Mouse (Mus musculus) heart, postnatal 4 days (tissue): ENCODE results near the gene Lrrc32. TPM values are rescaled to one million over a fixed set of nuclear protein-coding genes. Genes with fewer than 3 reads are reported as not detected.

Experiments used
- DNase-seq: peaks from one replicate; pipeline ENCODE4 v3.0.0; 2021
- total RNA-seq, 2 experiments: library from RNA; stranded (reverse); gene quantifications; 2 replicates each; pipeline ENCODE4 v1.2.3; 2021

Gene Lrrc32
- total RNA-seq, 2 experiments from 2014 or later: 17.3 to 18.6 TPM

GRCm38 (mm10) chr7:98510961-98511958 lies 22.2 kb downstream of the Lrrc32 start:
- DNase-seq: no peak

GRCm38 (mm10) chr7:98513251-98513650 lies 24.2 kb downstream of the Lrrc32 start:
- no peak for DNase-seq

- DNase-seq: peak; percentile 48
Observed at GRCm38 (mm10) chr7:98522576-98522975, 33.5 kb downstream of the Lrrc32 start.

GRCm38 (mm10) chr7:98523070-98523812 lies 34.2 kb downstream of the Lrrc32 start:
- DNase-seq: peak; percentile 63

GRCm38 (mm10) chr7:98523813-98524361 lies 34.8 kb downstream of the Lrrc32 start:
- DNase-seq: peak; percentile 67

- DNase-seq: no peak
Observed at GRCm38 (mm10) chr7:98524401-98524800, 35.3 kb downstream of the Lrrc32 start.

GRCm38 (mm10) chr7:98524869-98525699 lies 36.0 kb downstream of the Lrrc32 start:
- no peak for DNase-seq

GRCm38 (mm10) chr7:98527085-98527484 lies 38.0 kb downstream of the Lrrc32 start:
- no peak for DNase-seq

GRCm38 (mm10) chr7:98531612-98532011 lies 42.5 kb downstream of the Lrrc32 start:
- no peak for DNase-seq

GRCm38 (mm10) chr7:98532981-98533380 lies 43.9 kb downstream of the Lrrc32 start:
- no peak for DNase-seq

GRCm38 (mm10) chr7:98534432-98534855 lies 45.4 kb downstream of the Lrrc32 start:
- DNase-seq: no peak

GRCm38 (mm10) chr7:98535191-98535590 lies 46.1 kb downstream of the Lrrc32 start:
- DNase-seq: no peak

GRCm38 (mm10) chr7:98535882-98536281 lies 46.8 kb downstream of the Lrrc32 start:
- peak; percentile 59 for DNase-seq

- peak; percentile 26 for DNase-seq
Observed at GRCm38 (mm10) chr7:98537210-98537966, 48.3 kb downstream of the Lrrc32 start.

- DNase-seq: peak; percentile 47
Observed at GRCm38 (mm10) chr7:98537967-98538573, 49.0 kb downstream of the Lrrc32 start.

- DNase-seq: no peak
Observed at GRCm38 (mm10) chr7:98540879-98541278, 51.8 kb downstream of the Lrrc32 start.

GRCm38 (mm10) chr7:98541564-98541963 lies 52.5 kb downstream of the Lrrc32 start:
- DNase-seq: no peak

GRCm38 (mm10) chr7:98542267-98542666 lies 53.2 kb downstream of the Lrrc32 start:
- no peak for DNase-seq

- peak; percentile 54 for DNase-seq
Observed at GRCm38 (mm10) chr7:98542731-98543142, 53.7 kb downstream of the Lrrc32 start.

- peak; percentile 39 for DNase-seq
Observed at GRCm38 (mm10) chr7:98543853-98544370, 54.8 kb downstream of the Lrrc32 start.
